Comparison of ENCODE assay signal across 20 mouse cellular contexts in the genomic region with DNA sequence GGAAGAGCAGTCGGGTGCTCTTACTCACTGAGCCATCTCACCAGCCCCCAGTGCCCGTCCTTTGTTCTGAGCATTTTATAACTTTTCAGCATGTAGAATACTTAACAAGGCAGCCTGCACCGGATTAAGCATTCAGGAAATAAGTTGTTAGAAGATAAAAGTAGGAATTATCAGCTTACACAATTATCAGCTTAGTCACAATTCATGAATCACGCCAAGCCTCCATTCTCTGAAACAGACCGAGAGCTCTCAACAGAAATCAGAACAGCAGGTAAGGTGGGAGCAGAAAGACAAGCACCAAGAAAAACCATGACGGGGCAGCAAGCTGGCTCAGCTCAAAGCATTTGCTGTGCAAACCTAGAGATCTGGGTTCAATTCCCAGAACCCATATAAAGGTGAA. TPM values are rescaled to one million over a fixed set of nuclear protein-coding genes. Genes with fewer than 3 reads are reported as not detected.
DNase-seq lines count a peak whose midpoint lies in the region; ATAC-seq and TF ChIP-seq lines count a peak whose summit lies in the region.
"Had no signal": no experiment of that assay in that cellular context is flagged by ENCODE, and none has a peak within 500 bp of the region (broad histone marks: within the 10 kb centered on the region; RNA-seq: fewer than 3 reads in every experiment).

No protein-coding gene starts in this region.

- intact Hi-C loops in left cerebral cortex, adult 2 months (cut with DNase I), result loop anchor here (2.0 kb wide), 3 partner anchors 15 to 131 kb away; no protein-coding TSS in a partner anchor
- intact Hi-C loops in left cerebral cortex, postnatal 14 days (cut with DNase I), result no loop called here

- no peak overlapping the region for H3K4me3 ChIP-seq in left cerebral cortex, adult 2 months
- no peak overlapping the region for H3K4me3 ChIP-seq in cortical plate, adult 2 months (ENCODE audit: insufficient read depth, low read length)
- no peak overlapping the region for H3K4me3 ChIP-seq in neural tube, embryonic 15.5 days (replicated peaks)
- H3K4me3 ChIP-seq: embryonic facial prominence, embryonic 12.5 days; forebrain, embryonic 13.5 days; gastrocnemius, adult 2 months; heart, embryonic 13.5 days; hindbrain, embryonic 15.5 days had no signal

- TF ChIP-seq POLR2A in cortical plate, adult 2 months (IDR thresholded peaks at IDR 0.05; ENCODE audit: extremely low read depth, insufficient read depth, low read length), result no peak

- no peak overlapping the region for H3K4me2 ChIP-seq in neural tube, embryonic 15.5 days
- H3K4me2 ChIP-seq: embryonic facial prominence, embryonic 12.5 days; forebrain, embryonic 13.5 days; heart, embryonic 13.5 days; hindbrain, embryonic 15.5 days had no signal

- no peak for TF ChIP-seq CTCF in left cerebral cortex, adult 2 months (IDR thresholded peaks at IDR 0.05)
- no peak for TF ChIP-seq CTCF in cortical plate, adult 2 months (IDR thresholded peaks at IDR 0.05; ENCODE audit: extremely low read depth, insufficient read depth, low read length)

- WGBS in neural tube, embryonic 15.5 days, result 77% methylated on average over 6 of the region's 6 CpGs

- peak overlapping the region; percentile 91 for H3K27ac ChIP-seq in left cerebral cortex, adult 2 months
- peak overlapping the region; percentile 83 for H3K27ac ChIP-seq in cortical plate, adult 2 months (ENCODE audit: insufficient read depth, low read length)
- H3K27ac ChIP-seq in neural tube, embryonic 15.5 days (replicated peaks), result no peak overlapping the region
- H3K27ac ChIP-seq: embryonic facial prominence, embryonic 12.5 days; forebrain, embryonic 13.5 days; gastrocnemius, adult 2 months; heart, embryonic 13.5 days; hindbrain, embryonic 15.5 days had no signal

- no peaks in the 10 kb centered on the region for H3K9me3 ChIP-seq in neural tube, embryonic 15.5 days (replicated peaks)
- H3K9me3 ChIP-seq: embryonic facial prominence, embryonic 12.5 days; forebrain, embryonic 13.5 days; heart, embryonic 13.5 days; hindbrain, embryonic 15.5 days had no signal

- H3K27me3 ChIP-seq in neural tube, embryonic 15.5 days (replicated peaks), result no peaks in the 10 kb centered on the region
- H3K27me3 ChIP-seq: CH12.LX; embryonic facial prominence, embryonic 12.5 days; forebrain, embryonic 13.5 days; heart, embryonic 13.5 days; hindbrain, embryonic 15.5 days had no signal

- ATAC-seq in cerebellum, adult (ENCODE audit: insufficient number of reproducible peaks, low FRiP score, low TSS enrichment), result no peak
- ATAC-seq in monocyte, adult 5-6 weeks (replicated peaks; ENCODE audit: insufficient number of reproducible peaks, low FRiP score, low TSS enrichment, poor library complexity, severe bottlenecking), result no peak
- no peak for ATAC-seq in neural tube, embryonic 15.5 days (ENCODE audit: low FRiP score)
- ATAC-seq: forebrain, embryonic 13.5 days had no signal

- no peaks in the 10 kb centered on the region for H3K36me3 ChIP-seq in neural tube, embryonic 15.5 days
- H3K36me3 ChIP-seq: embryonic facial prominence, embryonic 12.5 days; heart, embryonic 13.5 days; hindbrain, embryonic 15.5 days had no signal

- peak; percentile 36 for DNase-seq in cerebellum, adult 9-10 months
- DNase-seq in left cerebral cortex, adult 2 months (ENCODE audit: extremely low spot score in 1 of 2, low spot score in 2 of 2), result no peak
- no peak for DNase-seq in left cerebral cortex, postnatal 14 days (ENCODE audit: low spot score in 2 of 2)
- DNase-seq in 416B (ENCODE audit: low read depth), result peak; percentile 68
- DNase-seq: adrenal gland, postnatal 25 days; cerebellum, adult 11 months; cerebellum, postnatal 10 days; embryo, embryonic 11 days; gastrocnemius, adult 2 months; gastrocnemius, postnatal 25 days; heart, postnatal 36 days had no signal

- no peak overlapping the region for H3K9ac ChIP-seq in neural tube, embryonic 15.5 days (replicated peaks)
- H3K9ac ChIP-seq: embryonic facial prominence, embryonic 12.5 days; forebrain, embryonic 13.5 days; heart, embryonic 13.5 days; hindbrain, embryonic 15.5 days had no signal

- peaks cover 16% of the 10 kb centered on the region for H3K4me1 ChIP-seq in cortical plate, adult 2 months (ENCODE audit: control insufficient read depth, insufficient read depth, low read length)
- H3K4me1 ChIP-seq in neural tube, embryonic 15.5 days, result peaks cover 25% of the 10 kb centered on the region

RNA-seq across cellular contexts. Expression of a gene that starts 12.8 kb away (rescaled TPM):
- total RNA-seq in left cerebral cortex, adult 2 months (2021), result 100 to 1,000 TPM; 606 to 614 TPM
- 100 to 1,000 TPM; 378 to 408 TPM for total RNA-seq in left cerebral cortex, postnatal 14 days (2021)
- polyA plus RNA-seq in cortical plate, adult 2 months (2012; rRNA removed), result 273 and 275 TPM in 2 replicates
- total RNA-seq in monocyte, adult 5-6 weeks (2017), result 120 to 188 TPM (median 136 TPM) in 3 replicates
- polyA plus RNA-seq in neural tube, embryonic 15.5 days (2015; fragmentation: Nextera tagmentation; extraction: Ambion mirVana), result 88.0 and 91.1 TPM in 2 replicates

Comparison
In these comparisons a context has a peak if more than half of its experiments do, and no peak if none do; other contexts are left out.
1. DNase-seq: peak in cerebellum, adult 9-10 months (single experiment) and 416B (single experiment); none in left cerebral cortex, adult 2 months (0 of 2) and left cerebral cortex, postnatal 14 days (0 of 2).